Mouse (Mus musculus): ENCODE measurements around the gene Grin2b. TPM values are rescaled to one million over a fixed set of nuclear protein-coding genes. Genes with fewer than 3 reads are reported as not detected.

The Grin2b gene
- total and polyA plus RNA-seq, 3 experiments: not detected

DNA sequence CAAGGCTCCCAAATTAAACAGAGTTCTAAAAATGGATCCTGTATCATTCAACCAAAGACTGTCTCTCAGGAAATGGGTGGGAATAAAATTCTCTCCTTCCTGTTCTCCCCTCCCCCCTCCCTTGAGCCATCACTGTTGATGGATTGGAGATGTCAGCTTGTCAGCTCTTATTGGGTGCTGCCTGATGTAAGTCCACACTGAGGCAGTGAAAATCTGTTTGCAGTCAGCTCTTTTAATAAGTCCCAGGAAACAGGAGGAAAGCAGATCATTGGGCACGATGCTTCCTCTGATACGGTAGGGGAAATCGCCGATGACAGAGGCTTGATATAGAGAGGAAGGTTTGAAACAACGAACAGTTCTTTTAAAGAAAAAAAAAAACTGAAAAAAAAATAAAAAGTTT is 290.7 kb downstream of the Grin2b start:
- no peaks in the 10 kb centered on the region for H3K36me3 ChIP-seq (replicated peaks in 1 of 2; ENCODE audit: control insufficient read depth in 1 of 2, insufficient read depth in 1 of 2, low read length in 1 of 2)
- no peaks in the 10 kb centered on the region for H3K27me3 ChIP-seq (replicated peaks)
- no peaks in the 10 kb centered on the region for H3K79me2 ChIP-seq (replicated peaks; ENCODE audit: control insufficient read depth, extremely low read depth, insufficient read depth, poor library complexity, severe bottlenecking)
- peaks cover 36% of the 10 kb centered on the region for H3K9me3 ChIP-seq (replicated peaks; ENCODE audit: low read length)
- in situ Hi-C loops (cut with MboI; ENCODE audit: low pct_ligation_motif_present, low pct_unique_long_range_greater_than_20kb, low sequenced_read_pairs): no loop called here
- no peaks in the 10 kb centered on the region for H3K4me1 ChIP-seq (ENCODE audit: control insufficient read depth in 1 of 2, insufficient read depth in 2 of 2)
- no peak for DNase-seq (ENCODE audit: extremely low read depth)
- no peak for TF ChIP-seq CHD2 (IDR thresholded peaks at IDR 0.05; ENCODE audit: low read length)
- TF ChIP-seq EP300 (IDR thresholded peaks at IDR 0.05; ENCODE audit: low read length): no peak
- no peak for TF ChIP-seq MAX (IDR thresholded peaks at IDR 0.05; ENCODE audit: low read length)
- TF ChIP-seq ZKSCAN1 (IDR thresholded peaks at IDR 0.05; ENCODE audit: borderline replicate concordance, low read depth, low read length): no peak
- TF ChIP-seq TBP (conservative IDR thresholded peaks at IDR 0.05; ENCODE audit: low read depth, low read length): no peak
- no peak for TF ChIP-seq ZNF384 (IDR thresholded peaks at IDR 0.05; ENCODE audit: low read depth, low read length)
- no peak for TF ChIP-seq ELF1 (IDR thresholded peaks at IDR 0.05; ENCODE audit: low read depth, low read length)
- TF ChIP-seq SIN3A (IDR thresholded peaks at IDR 0.05; ENCODE audit: low read length): no peak
- no peak overlapping the region for H3K4me3 ChIP-seq (replicated peaks in 1 of 3; ENCODE audit: low read depth in 2 of 3, low read length in 2 of 3, poor library complexity in 1 of 3)
- dilution Hi-C loops (cut with MboI; ENCODE audit: extremely low pct_ligation_motif_present, extremely low pct_unique_long_range_greater_than_20kb, low sequenced_read_pairs): no loop called here
- no peak overlapping the region for H3K4me2 ChIP-seq (ENCODE audit: insufficient read depth, low read depth, poor library complexity, severe bottlenecking)
- H3K9ac ChIP-seq (ENCODE audit: insufficient read depth, low read depth): no peak overlapping the region
- H3K27ac ChIP-seq (ENCODE audit: insufficient read depth, low read depth): no peak overlapping the region

DNA sequence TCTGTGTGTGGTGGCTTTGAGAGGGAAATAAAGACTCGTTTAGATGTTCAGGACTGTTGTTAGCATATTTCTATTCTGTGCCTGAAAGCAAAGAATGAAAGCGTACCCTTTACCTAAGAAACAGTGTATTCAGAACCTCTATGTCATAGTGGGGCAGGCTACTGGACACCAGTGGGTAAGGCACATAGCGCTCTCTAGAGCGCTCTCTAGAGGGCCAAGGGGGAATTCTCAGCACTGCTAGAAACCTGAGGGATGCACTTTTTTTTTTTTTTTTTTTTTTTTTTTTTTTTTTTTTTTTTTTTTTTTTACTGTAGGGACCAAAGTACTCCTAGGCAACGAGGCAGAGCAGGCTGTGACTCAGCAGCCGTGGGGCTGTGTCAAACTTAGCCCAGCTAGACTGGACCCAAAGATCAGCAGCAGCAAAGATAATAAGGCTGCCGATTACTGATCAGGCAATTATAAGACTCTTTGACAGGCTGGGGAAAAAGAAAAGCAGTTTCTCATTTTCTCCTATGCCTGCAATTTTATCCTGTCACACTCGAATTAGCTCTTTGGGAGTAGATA is 297.1 kb downstream of the Grin2b start:
- H3K4me2 ChIP-seq (ENCODE audit: insufficient read depth, low read depth, poor library complexity, severe bottlenecking): no peak overlapping the region
- no peak for DNase-seq (ENCODE audit: extremely low read depth)
- H3K36me3 ChIP-seq (replicated peaks in 1 of 2; ENCODE audit: control insufficient read depth in 1 of 2, insufficient read depth in 1 of 2, low read length in 1 of 2): no peaks in the 10 kb centered on the region
- no peak overlapping the region for H3K9ac ChIP-seq (ENCODE audit: insufficient read depth, low read depth)
- H3K27ac ChIP-seq (ENCODE audit: insufficient read depth, low read depth): no peak overlapping the region
- dilution Hi-C loops (cut with MboI; ENCODE audit: extremely low pct_ligation_motif_present, extremely low pct_unique_long_range_greater_than_20kb, low sequenced_read_pairs): no loop called here
- H3K79me2 ChIP-seq (replicated peaks; ENCODE audit: control insufficient read depth, extremely low read depth, insufficient read depth, poor library complexity, severe bottlenecking): no peaks in the 10 kb centered on the region
- TF ChIP-seq BHLHE40 (IDR thresholded peaks at IDR 0.05; ENCODE audit: low read depth, low read length) (no peak), MAZ (IDR thresholded peaks at IDR 0.05; ENCODE audit: low read depth, low read length) (no peak), HCFC1 (IDR thresholded peaks at IDR 0.05; ENCODE audit: low read depth, low read length) (no peak), JUN (IDR thresholded peaks at IDR 0.05; ENCODE audit: insufficient read depth, low read depth, low read length) (no peak), RAD21 (IDR thresholded peaks at IDR 0.05; ENCODE audit: low read depth, low read length) (no peak), MYC (IDR thresholded peaks at IDR 0.05; ENCODE audit: low read depth, low read length) (no peak), NELFE (IDR thresholded peaks at IDR 0.05; ENCODE audit: low read depth, low read length) (no peak), E2F4 (IDR thresholded peaks at IDR 0.05; ENCODE audit: insufficient replicate concordance, low read depth, low read length) (no peak), NRF1 (IDR thresholded peaks at IDR 0.05; ENCODE audit: low read depth, low read length) (no peak), POLR2A (IDR thresholded peaks at IDR 0.05; ENCODE audit: low read depth, low read length) (no peak), GABPA (IDR thresholded peaks at IDR 0.05; ENCODE audit: insufficient replicate concordance, low read depth, low read length) (no peak), MXI1 (IDR thresholded peaks at IDR 0.05; ENCODE audit: low read depth, low read length) (no peak), SIN3A (IDR thresholded peaks at IDR 0.05; ENCODE audit: low read length) (no peak), ZMIZ1 (IDR thresholded peaks at IDR 0.05; ENCODE audit: low read depth, low read length) (no peak), ZNF384 (IDR thresholded peaks at IDR 0.05; ENCODE audit: low read depth, low read length) (no peak), RCOR1 (conservative IDR thresholded peaks at IDR 0.05; ENCODE audit: low read depth, low read length) (no peak), SMC3 (IDR thresholded peaks at IDR 0.05; ENCODE audit: low read depth, low read length) (no peak), TCF12 (IDR thresholded peaks at IDR 0.05; ENCODE audit: low read depth, low read length) (no peak)
- no peak overlapping the region for H3K4me3 ChIP-seq (replicated peaks in 1 of 3; ENCODE audit: low read depth in 2 of 3, low read length in 2 of 3, poor library complexity in 1 of 3)
- no peaks in the 10 kb centered on the region for H3K27me3 ChIP-seq (replicated peaks)
- no peaks in the 10 kb centered on the region for H3K4me1 ChIP-seq (ENCODE audit: control insufficient read depth in 1 of 2, insufficient read depth in 2 of 2)
- H3K9me3 ChIP-seq (replicated peaks; ENCODE audit: low read length): peaks cover 51% of the 10 kb centered on the region
- in situ Hi-C loops (cut with MboI; ENCODE audit: low pct_ligation_motif_present, low pct_unique_long_range_greater_than_20kb, low sequenced_read_pairs): no loop called here
